8 mouse cellular contexts compared by ENCODE assay signal in the genomic region with DNA sequence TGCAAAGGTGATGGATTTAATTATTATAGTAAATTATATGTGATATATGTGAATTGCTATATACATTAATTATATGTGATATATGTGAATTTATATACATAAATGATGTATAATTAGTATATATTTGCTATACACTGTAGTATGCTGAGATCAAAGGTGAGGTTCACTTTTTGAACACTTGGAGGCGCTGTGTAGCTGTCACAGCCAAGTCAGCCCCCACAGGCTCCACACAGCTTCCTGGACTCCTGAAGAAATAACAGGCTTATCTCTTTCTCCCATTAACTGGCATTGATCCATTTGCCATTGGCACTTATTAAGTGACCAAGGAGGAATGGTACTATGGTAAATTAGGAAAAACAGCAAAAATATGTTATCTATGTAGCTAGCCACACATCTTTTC.
DNase-seq lines count a peak whose midpoint lies in the region; ATAC-seq and TF ChIP-seq lines count a peak whose summit lies in the region.

No protein-coding gene starts in this region.

- no peak for TF ChIP-seq POLR2A in ES-Bruce4 (IDR thresholded peaks at IDR 0.05; ENCODE audit: insufficient read depth, low read length)

- H3K27me3 ChIP-seq in kidney, postnatal 0 days (ENCODE audit: insufficient read depth, low read length) = no peaks in the 10 kb centered on the region
- no peaks in the 10 kb centered on the region for H3K27me3 ChIP-seq in kidney, embryonic 14.5 days (ENCODE audit: control insufficient read depth, insufficient read depth, low read length)
- no peaks in the 10 kb centered on the region for H3K27me3 ChIP-seq in ES-Bruce4 (ENCODE audit: control insufficient read depth, insufficient read depth, low read length, poor library complexity, severe bottlenecking)
- no peaks in the 10 kb centered on the region for H3K27me3 ChIP-seq in hindbrain, embryonic 14.5 days (ENCODE audit: control insufficient read depth, insufficient read depth, low read length)

- intact Hi-C loops in gastrocnemius, postnatal 36 days (cut with DNase I) = no loop called here

- H3K4me2 ChIP-seq in kidney, postnatal 0 days (ENCODE audit: low read length) = no peak overlapping the region
- H3K4me2 ChIP-seq in kidney, embryonic 14.5 days (replicated peaks; ENCODE audit: low read depth, low read length) = no peak overlapping the region
- no peak overlapping the region for H3K4me2 ChIP-seq in hindbrain, embryonic 14.5 days (replicated peaks)

- no peak for ATAC-seq in kidney, postnatal 0 days (replicated peaks; ENCODE audit: low FRiP score, low read depth)
- no peak for ATAC-seq in kidney, embryonic 14.5 days (ENCODE audit: low FRiP score, low TSS enrichment)
- ATAC-seq in hindbrain, embryonic 14.5 days (ENCODE audit: low FRiP score) = no peak

- H3K4me1 ChIP-seq in kidney, postnatal 0 days (replicated peaks; ENCODE audit: insufficient read depth, low read length) = no peaks in the 10 kb centered on the region
- no peaks in the 10 kb centered on the region for H3K4me1 ChIP-seq in kidney, embryonic 14.5 days (ENCODE audit: control insufficient read depth, insufficient read depth, low read length)
- no peaks in the 10 kb centered on the region for H3K4me1 ChIP-seq in ES-Bruce4 (ENCODE audit: control insufficient read depth, insufficient read depth, low read length)
- no peaks in the 10 kb centered on the region for H3K4me1 ChIP-seq in hindbrain, embryonic 14.5 days (replicated peaks; ENCODE audit: control insufficient read depth, insufficient read depth, low read length)

- no peaks in the 10 kb centered on the region for H3K36me3 ChIP-seq in kidney, postnatal 0 days (ENCODE audit: insufficient read depth, low read length)
- no peaks in the 10 kb centered on the region for H3K36me3 ChIP-seq in kidney, embryonic 14.5 days (ENCODE audit: control insufficient read depth, insufficient read depth, low read length)
- H3K36me3 ChIP-seq in ES-Bruce4 (ENCODE audit: control insufficient read depth, insufficient read depth, low read length, poor library complexity, severe bottlenecking) = no peaks in the 10 kb centered on the region
- H3K36me3 ChIP-seq in hindbrain, embryonic 14.5 days (replicated peaks; ENCODE audit: control insufficient read depth, insufficient read depth) = no peaks in the 10 kb centered on the region

- no peak overlapping the region for H3K9ac ChIP-seq in kidney, postnatal 0 days (ENCODE audit: low read depth, low read length)
- H3K9ac ChIP-seq in kidney, embryonic 14.5 days (ENCODE audit: low read depth, low read length) = no peak overlapping the region
- H3K9ac ChIP-seq in ES-Bruce4 (ENCODE audit: low read depth, poor library complexity, severe bottlenecking) = no peak overlapping the region
- H3K9ac ChIP-seq in hindbrain, embryonic 14.5 days = no peak overlapping the region

- WGBS in kidney, postnatal 0 days = 48% methylated on average over 1 of the region's 1 CpGs
- 44% methylated on average over 1 of the region's 1 CpGs for WGBS in kidney, embryonic 14.5 days
- WGBS in hindbrain, embryonic 14.5 days = 29% methylated on average over 1 of the region's 1 CpGs

- H3K9me3 ChIP-seq in kidney, postnatal 0 days (replicated peaks; ENCODE audit: low read length) = no peaks in the 10 kb centered on the region
- H3K9me3 ChIP-seq in kidney, embryonic 14.5 days (ENCODE audit: control insufficient read depth, low read length) = no peaks in the 10 kb centered on the region
- no peaks in the 10 kb centered on the region for H3K9me3 ChIP-seq in ES-Bruce4 (replicated peaks; ENCODE audit: control insufficient read depth, insufficient read depth, low read length, poor library complexity, severe bottlenecking)
- H3K9me3 ChIP-seq in hindbrain, embryonic 14.5 days (ENCODE audit: control insufficient read depth, low read length) = no peaks in the 10 kb centered on the region

- H3K27ac ChIP-seq in kidney, postnatal 0 days = no peak overlapping the region
- H3K27ac ChIP-seq in kidney, embryonic 14.5 days (ENCODE audit: low read depth, low read length) = no peak overlapping the region
- H3K27ac ChIP-seq in ES-Bruce4 (ENCODE audit: insufficient read depth, low read length) = no peak overlapping the region
- H3K27ac ChIP-seq in hindbrain, embryonic 14.5 days = no peak overlapping the region

- no peak for TF ChIP-seq EP300 in ES-Bruce4 (IDR thresholded peaks at IDR 0.05; ENCODE audit: insufficient read depth, low read depth, low read length)

- no peak overlapping the region for H3K4me3 ChIP-seq in kidney, postnatal 0 days (replicated peaks; ENCODE audit: low read depth, low read length)
- no peak overlapping the region for H3K4me3 ChIP-seq in kidney, embryonic 14.5 days (ENCODE audit: low read length)
- no peak overlapping the region for H3K4me3 ChIP-seq in ES-Bruce4 (ENCODE audit: low read depth, low read length)
- H3K4me3 ChIP-seq in hindbrain, embryonic 14.5 days (replicated peaks; ENCODE audit: low read length) = no peak overlapping the region

- peak; percentile 62 for TF ChIP-seq CTCF in kidney, postnatal 0 days (IDR thresholded peaks at IDR 0.05; ENCODE audit: low read depth)
- TF ChIP-seq CTCF in ES-Bruce4 (IDR thresholded peaks at IDR 0.05; ENCODE audit: low read depth, low read length) = peak; percentile 59

- peak; percentile 51 for DNase-seq in kidney, postnatal 0 days (ENCODE audit: low spot score)
- DNase-seq in cerebellum, adult 9-10 months = peak; percentile 35
- DNase-seq in hindbrain, embryonic 14.5 days (ENCODE audit: low spot score) = peak; percentile 68
- DNase-seq in urinary bladder, postnatal 25 days (ENCODE audit: low spot score) = no peak
- DNase-seq in layer of hippocampus, postnatal 36 days = no peak
- no peak for DNase-seq in gastrocnemius, postnatal 36 days

Comparison
In these comparisons a context has a peak if more than half of its experiments do, and no peak if none do; other contexts are left out.
1. DNase-seq: peak in kidney, postnatal 0 days (single experiment), cerebellum, adult 9-10 months (single experiment) and hindbrain, embryonic 14.5 days (single experiment); none in urinary bladder, postnatal 25 days (single experiment), layer of hippocampus, postnatal 36 days (0 of 2) and gastrocnemius, postnatal 36 days (0 of 2).